Mouse (Mus musculus) CH12.LX (cell line): Measurements from ENCODE around the gene Arfip1. TPM values are rescaled to one million over a fixed set of nuclear protein-coding genes. Genes with fewer than 3 reads are reported as not detected.

ENCODE experiments used
- DNase-seq: peaks from one replicate; pipeline ENCODE4 v3.0.0-alpha.2; 2013; ENCODE audit errors: extremely low read depth
- H3K27ac ChIP-seq: 2 replicates; pipeline ENCODE4 v1.5.1; 2012; ENCODE audit warnings: low read depth, mild to moderate bottlenecking, control low read depth, moderate library complexity; ENCODE audit not compliant: insufficient read depth
- H3K27me3 ChIP-seq: replicated peaks from 2 replicates; pipeline ENCODE3; 2012; ENCODE audit warnings: inconsistent platforms
- H3K36me3 ChIP-seq, 2 experiments: replicated peaks in 1 of 2; 2 replicates each; pipeline versions ENCODE3 to v1.6.1; 2012; ENCODE audit warnings: inconsistent platforms in 1 of 2, low read length in 1 of 2, mild to moderate bottlenecking in 1 of 2, mixed read lengths in 1 of 2, moderate library complexity in 1 of 2; ENCODE audit not compliant: control insufficient read depth in 1 of 2, insufficient read depth in 1 of 2
- H3K4me1 ChIP-seq, 2 experiments: 2 replicates each; pipeline ENCODE4 v1.6.1; 2012; ENCODE audit warnings: inconsistent platforms in 1 of 2, moderate library complexity in 1 of 2; ENCODE audit not compliant: insufficient read depth in 2 of 2, control insufficient read depth in 1 of 2
- H3K4me2 ChIP-seq: 2 replicates; pipeline ENCODE4 v1.6.1; 2012; ENCODE audit warnings: low read depth, mild to moderate bottlenecking, control low read depth; ENCODE audit not compliant: poor library complexity, insufficient read depth, severe bottlenecking
- H3K4me3 ChIP-seq, 3 experiments: fragments of 150-350 bp in 1 of 3; sonication (generic) in 1 of 3; replicated peaks in 1 of 3; 2 replicates each; pipeline versions ENCODE3 to v1.5.1; 2011 to 2012; ENCODE audit warnings: low read depth in 2 of 3, low read length in 2 of 3, mild to moderate bottlenecking in 2 of 3, moderate library complexity in 2 of 3, control low read depth in 1 of 3, improper control_type of control experiment in 1 of 3, inconsistent platforms in 1 of 3, mixed read lengths in 1 of 3; ENCODE audit not compliant: poor library complexity in 1 of 3
- H3K79me2 ChIP-seq: replicated peaks from 2 replicates; pipeline ENCODE4 v1.6.1; 2012; ENCODE audit warnings: mild to moderate bottlenecking, moderate library complexity; ENCODE audit not compliant: control insufficient read depth, poor library complexity, insufficient read depth, severe bottlenecking; ENCODE audit errors: extremely low read depth
- H3K9ac ChIP-seq: 2 replicates; pipeline ENCODE4 v1.6.1; 2012; ENCODE audit warnings: low read depth, mild to moderate bottlenecking, control low read depth, moderate library complexity; ENCODE audit not compliant: insufficient read depth
- H3K9me3 ChIP-seq: replicated peaks from 2 replicates; pipeline ENCODE3; 2012; ENCODE audit warnings: low read length, inconsistent platforms, mixed read lengths
- CHD1 ChIP-seq: IDR thresholded peaks from 2 replicates; pipeline ENCODE4 v1.6.1; 2012; ENCODE audit warnings: low read depth, low read length, improper control_type of control experiment, inconsistent platforms
- CHD2 ChIP-seq: IDR thresholded peaks from 2 replicates; pipeline ENCODE4 v1.6.1; 2011; ENCODE audit warnings: low read length, improper control_type of control experiment
- CTCF ChIP-seq, 2 experiments: IDR thresholded peaks in 1 of 2; conservative IDR thresholded peaks in 1 of 2; 2 replicates each; pipeline ENCODE4 v1.5.1; 2011 to 2012; ENCODE audit warnings: low read depth in 2 of 2, low read length in 2 of 2, improper control_type of control experiment in 1 of 2, inconsistent platforms in 1 of 2, mild to moderate bottlenecking in 1 of 2, moderate library complexity in 1 of 2
- E2F4 ChIP-seq: IDR thresholded peaks from 2 replicates; pipeline ENCODE4 v1.6.1; 2011; ENCODE audit warnings: low read depth, low read length, improper control_type of control experiment; ENCODE audit not compliant: insufficient replicate concordance
- ELF1 ChIP-seq: IDR thresholded peaks from 2 replicates; pipeline ENCODE4 v1.6.1; 2014; ENCODE audit warnings: low read depth, mild to moderate bottlenecking, inconsistent platforms, low read length, improper control_type of control experiment
- ETS1 ChIP-seq: conservative IDR thresholded peaks from 2 replicates; pipeline ENCODE4 v1.6.1; 2012; ENCODE audit warnings: low read depth, mild to moderate bottlenecking, inconsistent platforms, low read length, improper control_type of control experiment, moderate library complexity
- JUN ChIP-seq: IDR thresholded peaks from 2 replicates; pipeline ENCODE4 v1.6.1; 2011; ENCODE audit warnings: low read depth, mild to moderate bottlenecking, low read length, improper control_type of control experiment, moderate library complexity; ENCODE audit not compliant: insufficient read depth
- JUND ChIP-seq: conservative IDR thresholded peaks from 2 replicates; pipeline ENCODE4 v1.6.1; 2011; ENCODE audit warnings: low read depth, low read length, improper control_type of control experiment
- MXI1 ChIP-seq: IDR thresholded peaks from 2 replicates; pipeline ENCODE4 v1.6.1; 2011; ENCODE audit warnings: mild to moderate bottlenecking, low read depth, low read length, improper control_type of control experiment
- NELFE ChIP-seq: IDR thresholded peaks from 2 replicates; pipeline ENCODE4 v1.6.1; 2011; ENCODE audit warnings: low read depth, low read length, improper control_type of control experiment
- PAX5 ChIP-seq: IDR thresholded peaks from 2 replicates; pipeline ENCODE4 v1.6.1; 2012; ENCODE audit warnings: low read length, inconsistent platforms, mixed read lengths
- POLR2A ChIP-seq: IDR thresholded peaks from 2 replicates; pipeline ENCODE4 v1.6.1; 2011; ENCODE audit warnings: low read depth, mild to moderate bottlenecking, improper control_type of control experiment, low read length
- POLR2AphosphoS2 ChIP-seq: IDR thresholded peaks from 2 replicates; pipeline ENCODE4 v1.6.1; 2011; ENCODE audit warnings: low read depth, low read length, improper control_type of control experiment
- RAD21 ChIP-seq: IDR thresholded peaks from 2 replicates; pipeline ENCODE4 v1.6.1; 2011; ENCODE audit warnings: low read depth, mild to moderate bottlenecking, low read length, improper control_type of control experiment, moderate library complexity
- SMC3 ChIP-seq: IDR thresholded peaks from 2 replicates; pipeline ENCODE4 v1.6.1; 2011; ENCODE audit warnings: low read depth, low read length, improper control_type of control experiment
- TCF12 ChIP-seq: IDR thresholded peaks from 2 replicates; pipeline ENCODE4 v1.6.1; 2014; ENCODE audit warnings: low read depth, mild to moderate bottlenecking, inconsistent platforms, low read length, improper control_type of control experiment
- USF1 ChIP-seq: IDR thresholded peaks from 2 replicates; pipeline ENCODE4 v1.6.1; 2014; ENCODE audit warnings: low read depth, mild to moderate bottlenecking, inconsistent platforms, low read length, improper control_type of control experiment
- ZC3H11A ChIP-seq: IDR thresholded peaks from 2 replicates; pipeline ENCODE4 v1.6.1; 2012; ENCODE audit warnings: low read depth, mild to moderate bottlenecking, inconsistent platforms, low read length, improper control_type of control experiment
- ZKSCAN1 ChIP-seq: IDR thresholded peaks from 2 replicates; pipeline ENCODE4 v1.6.1; 2012; ENCODE audit warnings: low read depth, inconsistent platforms, low read length, improper control_type of control experiment, borderline replicate concordance
- dilution Hi-C: fragments of 300-500 bp; cut with MboI; formaldehyde crosslinking; loops from 2 replicates; pipeline ENCODE4 v1.14.3; 2020; ENCODE audit warnings: low sequenced_read_pairs; ENCODE audit not compliant: extremely low pct_unique_long_range_greater_than_20kb, extremely low pct_ligation_motif_present
- in situ Hi-C: fragments of 300-500 bp; cut with MboI; formaldehyde crosslinking; loops from 3 replicates; pipeline ENCODE4 v1.14.3; 2019; ENCODE audit warnings: low sequenced_read_pairs, low pct_ligation_motif_present, low pct_unique_long_range_greater_than_20kb, mixed read lengths
- polyA plus RNA-seq: library from polyadenylated mRNA; unstranded; fragments of >175 nt; gene quantifications from 2 replicates; pipeline ENCODE4 v1.2.1, GENCODE M21; 2012; ENCODE audit warnings: low read depth; ENCODE audit not compliant: insufficient read length
- total RNA-seq, 2 experiments: library from RNA; depleted of rRNA; stranded (reverse); fragments of 300-350 nt in 1 of 2; fragments of >200 nt in 1 of 2; gene quantifications; 2 replicates each; pipeline ENCODE4 v1.2.3; 2012 to 2014

Arfip1 gene
- total and polyA plus RNA-seq, 3 experiments: 29.6 to 66.5 (median 36.8) TPM

GRCm38 (mm10) chr3:84615050-84615855, 32.8 kb upstream of the Arfip1 start:
- in situ Hi-C loops: no loop called here
- H3K9me3 ChIP-seq: peaks cover 10% of the 10 kb centered on the region
- no peaks in the 10 kb centered on the region for H3K79me2 ChIP-seq
- no peaks in the 10 kb centered on the region for H3K36me3 ChIP-seq
- no peaks in the 10 kb centered on the region for H3K27me3 ChIP-seq
- no peak overlapping the region for H3K4me3 ChIP-seq
- TF ChIP-seq PAX5 (no peak), RAD21 (peak; percentile 94), POLR2A (no peak), ELF1 (no peak), ZC3H11A (peak; percentile 74), CHD2 (no peak), SMC3 (peak; percentile 89), CTCF (conservative IDR thresholded peaks at IDR 0.05 in 1 of 2, IDR thresholded peaks at IDR 0.05 in 1 of 2; ENCODE audit: low read depth in 2 of 2, low read length in 2 of 2) (peak; percentile 82 to 87)
- TF ChIP-seq, all 38 proteins: peak for 4
- dilution Hi-C loops: no loop called here
- Histone ChIP-seq H3K27ac (no peak overlapping the region), H3K9ac (no peak overlapping the region), H3K4me1 (peaks cover 3% of the 10 kb centered on the region in 2 experiments; a peak in 2 of 4 replicates), H3K4me2 (no peak overlapping the region)
- DNase-seq: peak; percentile 58

- Histone ChIP-seq H3K36me3 (no peaks in the 10 kb centered on the region), H3K79me2 (no peaks in the 10 kb centered on the region), H3K9me3 (peaks cover 14% of the 10 kb centered on the region)
- no peak for DNase-seq
- TF ChIP-seq JUND (no peak), CHD1 (no peak), POLR2A (no peak), PAX5 (no peak), ZKSCAN1 (no peak), RAD21 (no peak), MXI1 (no peak), ELF1 (no peak), E2F4 (no peak), TCF12 (no peak), JUN (no peak), NELFE (no peak), ETS1 (no peak), CHD2 (no peak), POLR2AphosphoS2 (no peak), SMC3 (no peak), USF1 (no peak), CTCF (conservative IDR thresholded peaks at IDR 0.05 in 1 of 2, IDR thresholded peaks at IDR 0.05 in 1 of 2; ENCODE audit: low read depth in 2 of 2, low read length in 2 of 2) (no peak)
- TF ChIP-seq, all 38 proteins: peak for 0
- Histone ChIP-seq H3K4me1 (peaks cover 0 to 3% of the 10 kb centered on the region in 2 experiments; a peak in 1 of 4 replicates), H3K27me3 (no peaks in the 10 kb centered on the region), H3K9ac (no peak overlapping the region), H3K4me3 (no peak overlapping the region), H3K27ac (no peak overlapping the region), H3K4me2 (no peak overlapping the region)
- in situ Hi-C loops: no loop called here
- dilution Hi-C loops: no loop called here
Observed at GRCm38 (mm10) chr3:84610183-84610710, 27.8 kb upstream of the Arfip1 start.
